26 mouse cellular contexts compared by ENCODE assay signal in the genomic region with DNA sequence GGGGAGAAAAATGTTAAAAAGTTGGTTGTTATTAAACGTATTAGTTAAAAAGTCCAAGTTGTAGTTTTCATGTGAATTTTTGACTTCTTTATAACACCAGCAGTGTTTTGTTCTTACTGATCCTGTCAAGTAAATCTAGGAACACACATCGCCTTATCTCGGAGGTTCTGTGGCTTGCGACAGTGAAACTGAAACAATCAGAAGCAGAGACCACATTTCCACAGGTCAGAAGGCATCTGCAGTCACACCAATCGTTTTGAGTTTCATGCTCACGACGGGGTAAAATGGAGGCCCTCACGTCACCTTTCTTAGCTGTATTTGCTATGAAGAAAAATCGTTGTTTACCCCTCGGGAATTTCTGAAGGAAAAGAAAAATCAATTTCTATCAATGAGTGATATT. TPM values are rescaled to one million over a fixed set of nuclear protein-coding genes. Genes with fewer than 3 reads are reported as not detected.
"Had no signal": no experiment of that assay in that cellular context is flagged by ENCODE, and none has a peak within 500 bp of the region (broad histone marks: within the 10 kb centered on the region; RNA-seq: fewer than 3 reads in every experiment).

No protein-coding gene starts in this region.

- H3K36me3 ChIP-seq: heart, embryonic 13.5 days; heart, embryonic 15.5 days; hindbrain, embryonic 13.5 days; hindbrain, embryonic 15.5 days; intestine, embryonic 15.5 days; limb, embryonic 10.5 days; limb, embryonic 12.5 days had no signal

- H3K27me3 ChIP-seq: heart, embryonic 13.5 days; heart, embryonic 15.5 days; hindbrain, embryonic 15.5 days; intestine, embryonic 15.5 days had no signal

- H3K9me3 ChIP-seq: heart, embryonic 13.5 days; heart, embryonic 15.5 days; hindbrain, embryonic 13.5 days; hindbrain, embryonic 15.5 days; intestine, embryonic 15.5 days; limb, embryonic 10.5 days; limb, embryonic 12.5 days had no signal

- H3K4me2 ChIP-seq: heart, embryonic 11.5 days; heart, embryonic 13.5 days; heart, embryonic 15.5 days; hindbrain, embryonic 13.5 days; hindbrain, embryonic 15.5 days; intestine, embryonic 15.5 days; limb, embryonic 12.5 days; liver, embryonic 11.5 days had no signal

- H3K4me3 ChIP-seq: heart, adult 2 months; heart, embryonic 13.5 days; heart, embryonic 15.5 days; hindbrain, embryonic 13.5 days; hindbrain, embryonic 15.5 days; intestine, embryonic 15.5 days; layer of hippocampus, adult 2 months; left cerebral cortex, adult 2 months; limb, embryonic 10.5 days; limb, embryonic 12.5 days had no signal

- H3K9ac ChIP-seq: heart, embryonic 13.5 days; heart, embryonic 15.5 days; hindbrain, embryonic 13.5 days; hindbrain, embryonic 15.5 days; intestine, embryonic 15.5 days; limb, embryonic 12.5 days had no signal

- H3K4me1 ChIP-seq: intestine, embryonic 15.5 days; limb, embryonic 12.5 days had no signal

- ATAC-seq: hindbrain, postnatal 0 days; inflammation-experienced regulatory T-cells, adult 6 months; intestine, embryonic 15.5 days; intestine, postnatal 0 days had no signal

- H3K27ac ChIP-seq: heart, adult 2 months; heart, embryonic 13.5 days; heart, embryonic 15.5 days; hindbrain, embryonic 13.5 days; hindbrain, embryonic 15.5 days; hindbrain, postnatal 0 days; intestine, embryonic 15.5 days; left cerebral cortex, adult 2 months; limb, embryonic 10.5 days; limb, embryonic 12.5 days had no signal

- DNase-seq: gastrocnemius, postnatal 14 days; gastrocnemius, postnatal 36 days; heart, adult 2 months; heart, postnatal 14 days; heart, postnatal 36 days; kidney, adult 18-20 months; kidney, adult 8-10 months; kidney, postnatal 10 days; kidney, postnatal 25 days; kidney, postnatal 4 days; liver had no signal

RNA-seq across cellular contexts. Expression of a gene that starts 14.8 kb away (rescaled TPM):
- total RNA-seq: hematopoietic stem cell, adult 5-6 weeks had no signal
